Mouse (Mus musculus) hindbrain, embryonic 13.5 days (tissue): Measurements from ENCODE around the gene Camta1. TPM values are rescaled to one million over a fixed set of nuclear protein-coding genes. Genes with fewer than 3 reads are reported as not detected.
A peak's percentile ranks its signal among the peaks of the same experiment; 100 is the strongest.

ENCODE experiments used
- ATAC-seq: fragments of 200-750 bp; cut with Nextera tagmentation; 2 replicates; pipeline ENCODE4 v1.8.0; 2017; ENCODE audit warnings: moderate TSS enrichment; ENCODE audit not compliant: low FRiP score
- H3K27ac ChIP-seq: fragments of 300-500 bp; sonication (generic); 2 replicates; pipeline ENCODE4 v1.5.1; 2015; ENCODE audit warnings: inconsistent platforms, mild to moderate bottlenecking, moderate library complexity
- H3K27me3 ChIP-seq: fragments of 300-500 bp; sonication (generic); 2 replicates; pipeline ENCODE4 v1.6.1; 2015; ENCODE audit warnings: mild to moderate bottlenecking, inconsistent platforms
- H3K36me3 ChIP-seq: fragments of 300-500 bp; sonication (generic); 2 replicates; pipeline ENCODE4 v1.6.1; 2015; ENCODE audit warnings: mild to moderate bottlenecking, inconsistent platforms
- H3K4me1 ChIP-seq: fragments of 300-500 bp; sonication (generic); replicated peaks from 2 replicates; pipeline ENCODE4 v1.6.1; 2015; ENCODE audit warnings: inconsistent platforms
- H3K4me2 ChIP-seq: fragments of 300-500 bp; sonication (generic); 2 replicates; pipeline ENCODE4 v1.6.1; 2015; ENCODE audit warnings: inconsistent platforms, mild to moderate bottlenecking, moderate library complexity
- H3K4me3 ChIP-seq: fragments of 300-500 bp; sonication (generic); 2 replicates; pipeline ENCODE4 v1.5.1; 2015; ENCODE audit warnings: mild to moderate bottlenecking, inconsistent platforms
- H3K9ac ChIP-seq: fragments of 300-500 bp; sonication (generic); 2 replicates; pipeline ENCODE4 v1.6.1; 2015; ENCODE audit warnings: mild to moderate bottlenecking, inconsistent platforms
- H3K9me3 ChIP-seq: fragments of 300-500 bp; sonication (generic); 2 replicates; pipeline ENCODE4 v1.6.1; 2016; ENCODE audit warnings: inconsistent platforms
- WGBS: fragments of 180-500 bp; shearing (Covaris S2); methylation state at CpG from one replicate; pipeline ENCODE4 v1.1.7; 2015; 5-methylcytosine and 5-hydroxymethylcytosine counted together
- polyA plus RNA-seq: library from polyadenylated mRNA; unstranded; fragments of >200 nt; fragmentation: Nextera tagmentation; extraction: Ambion mirVana; gene quantifications from 2 replicates; pipeline ENCODE4 v1.2.1, GENCODE M21; 2015

Camta1 gene
- polyA plus RNA-seq, 1 experiment from 2014 or later, result 159 TPM

- Histone ChIP-seq H3K4me3 (no peak overlapping the region), H3K27me3 (no peaks in the 10 kb centered on the region), H3K27ac (no peak overlapping the region), H3K4me1 (peaks cover 30% of the 10 kb centered on the region), H3K4me2 (no peak overlapping the region), H3K9me3 (no peaks in the 10 kb centered on the region), H3K36me3 (no peaks in the 10 kb centered on the region), H3K9ac (no peak overlapping the region)
- WGBS, result 33% methylated on average over 9 of the region's 9 CpGs
- no peak for ATAC-seq
Measured at GRCm38 (mm10) chr4:151746002-151746606, 115.6 kb downstream of the Camta1 start.

DNA sequence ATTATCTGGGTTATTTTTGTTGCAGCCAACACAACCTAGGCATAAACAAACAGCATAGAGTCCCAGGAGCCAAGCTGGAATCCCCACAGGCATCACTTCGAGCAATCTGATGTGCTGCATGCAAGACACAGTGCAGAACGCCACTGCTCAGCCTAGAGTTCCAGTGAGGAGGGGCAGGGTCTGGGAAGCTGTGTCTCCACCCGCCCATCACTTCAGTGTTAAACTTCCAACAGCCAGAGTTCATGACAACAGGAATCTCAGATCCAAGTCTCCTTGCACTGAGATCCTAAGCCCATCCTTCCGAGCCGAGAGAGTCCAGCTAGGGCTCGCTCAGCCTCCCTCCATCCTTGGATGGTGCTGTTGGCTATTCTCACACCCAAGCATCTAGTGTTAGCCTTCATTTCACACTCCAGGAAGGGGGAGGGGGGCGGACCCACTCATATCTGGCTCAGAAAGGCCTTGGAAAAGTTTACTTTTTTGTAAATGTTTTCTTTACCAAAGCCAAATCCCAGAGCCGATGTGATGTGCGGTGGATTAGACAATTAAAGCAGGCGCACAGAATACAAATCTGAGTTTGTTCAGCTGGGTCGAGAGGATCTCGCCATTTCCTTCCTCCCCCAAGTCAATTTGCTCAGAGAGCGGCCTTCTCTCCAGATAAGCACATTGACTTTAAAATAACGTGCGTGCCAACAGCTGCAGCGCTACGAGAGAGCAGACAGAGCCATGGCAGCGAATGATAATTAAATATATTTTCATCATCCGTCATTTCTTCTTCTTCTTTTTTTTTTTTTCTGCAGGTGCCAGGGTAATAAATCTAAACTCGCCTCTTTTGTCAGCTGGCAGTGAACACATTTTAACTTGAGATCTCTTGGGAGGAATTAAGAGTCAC lies 120.2 kb downstream of the Camta1 start:
- no peaks in the 10 kb centered on the region for H3K36me3 ChIP-seq
- H3K27me3 ChIP-seq, result no peaks in the 10 kb centered on the region
- no peak overlapping the region for H3K4me2 ChIP-seq
- no peak overlapping the region for H3K9ac ChIP-seq
- H3K4me3 ChIP-seq, result no peak overlapping the region
- peak overlapping the region; percentile 56; the same call in 1 of the 2 replicates for H3K27ac ChIP-seq
- WGBS, result 48% methylated on average over 20 of the region's 20 CpGs
- peaks cover 46% of the 10 kb centered on the region for H3K4me1 ChIP-seq
- no peak for ATAC-seq
- no peaks in the 10 kb centered on the region for H3K9me3 ChIP-seq

- Histone ChIP-seq H3K9ac (no peak overlapping the region), H3K9me3 (no peaks in the 10 kb centered on the region), H3K4me2 (no peak overlapping the region), H3K27me3 (no peaks in the 10 kb centered on the region), H3K27ac (peak overlapping the region; percentile 35; the same call in 1 of the 2 replicates), H3K4me1 (peaks cover 42% of the 10 kb centered on the region), H3K4me3 (no peak overlapping the region), H3K36me3 (no peaks in the 10 kb centered on the region)
- 75% methylated on average over 11 of the region's 12 CpGs for WGBS
- ATAC-seq, result no peak
Measured at GRCm38 (mm10) chr4:151739348-151739956, 122.2 kb downstream of the Camta1 start.

- H3K36me3 ChIP-seq, result no peaks in the 10 kb centered on the region
- H3K9me3 ChIP-seq, result no peaks in the 10 kb centered on the region
- no peak for ATAC-seq
- peaks cover 42% of the 10 kb centered on the region for H3K4me1 ChIP-seq
- no peak overlapping the region for H3K4me3 ChIP-seq
- WGBS, result 54% methylated on average over 11 of the region's 11 CpGs
- no peaks in the 10 kb centered on the region for H3K27me3 ChIP-seq
- H3K9ac ChIP-seq, result no peak overlapping the region
- H3K4me2 ChIP-seq, result no peak overlapping the region
- peak overlapping the region; percentile 76 for H3K27ac ChIP-seq
Measured at GRCm38 (mm10) chr4:151738875-151739274, 122.8 kb downstream of the Camta1 start.

- no peaks in the 10 kb centered on the region for H3K9me3 ChIP-seq
- peaks cover 43% of the 10 kb centered on the region for H3K4me1 ChIP-seq
- H3K9ac ChIP-seq, result no peak overlapping the region
- no peak for ATAC-seq
- H3K27me3 ChIP-seq, result no peaks in the 10 kb centered on the region
- H3K36me3 ChIP-seq, result no peaks in the 10 kb centered on the region
- 68% methylated on average over 5 of the region's 5 CpGs for WGBS
- no peak overlapping the region for H3K4me3 ChIP-seq
- no peak overlapping the region for H3K4me2 ChIP-seq
- peak overlapping the region; percentile 76 for H3K27ac ChIP-seq
Measured at GRCm38 (mm10) chr4:151738280-151738679, 123.4 kb downstream of the Camta1 start.

DNA sequence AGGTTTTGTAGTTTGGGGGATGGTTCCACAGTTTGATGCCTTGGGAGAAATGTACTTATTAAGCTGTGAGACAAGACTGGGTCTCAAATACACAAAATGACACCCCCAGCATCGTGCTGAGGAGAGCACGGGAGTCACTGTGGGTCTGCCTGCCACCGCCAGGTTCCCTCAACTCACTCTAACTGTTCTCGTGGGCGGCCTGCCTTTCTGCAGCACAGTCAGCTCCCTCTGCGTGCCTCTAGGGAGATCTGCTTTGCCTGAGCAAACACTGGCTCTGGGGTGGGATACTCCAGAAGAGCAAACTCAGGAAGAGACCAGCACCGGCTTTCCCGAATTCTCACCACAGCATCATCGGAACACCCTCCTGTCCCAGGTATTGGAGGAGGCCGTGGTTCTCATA lies 129.0 kb downstream of the Camta1 start:
- Histone ChIP-seq H3K27ac (no peak overlapping the region), H3K9ac (no peak overlapping the region), H3K36me3 (no peaks in the 10 kb centered on the region), H3K27me3 (no peaks in the 10 kb centered on the region), H3K4me2 (no peak overlapping the region), H3K9me3 (no peaks in the 10 kb centered on the region), H3K4me3 (no peak overlapping the region), H3K4me1 (peaks cover 28% of the 10 kb centered on the region)
- ATAC-seq, result no peak
- WGBS, result 79% methylated on average over 10 of the region's 10 CpGs

- Histone ChIP-seq H3K4me3 (no peak overlapping the region), H3K4me1 (peaks cover 39% of the 10 kb centered on the region), H3K9ac (0 out of 2 replicates have a peak overlapping the region, but pooled peaks have one; percentile 13), H3K36me3 (no peaks in the 10 kb centered on the region), H3K4me2 (no peak overlapping the region), H3K27me3 (no peaks in the 10 kb centered on the region), H3K9me3 (no peaks in the 10 kb centered on the region), H3K27ac (no peak overlapping the region)
- no peak for ATAC-seq
- WGBS, result 83% methylated on average over 4 of the region's 4 CpGs
Measured at GRCm38 (mm10) chr4:151730037-151730759, 131.5 kb downstream of the Camta1 start.

DNA sequence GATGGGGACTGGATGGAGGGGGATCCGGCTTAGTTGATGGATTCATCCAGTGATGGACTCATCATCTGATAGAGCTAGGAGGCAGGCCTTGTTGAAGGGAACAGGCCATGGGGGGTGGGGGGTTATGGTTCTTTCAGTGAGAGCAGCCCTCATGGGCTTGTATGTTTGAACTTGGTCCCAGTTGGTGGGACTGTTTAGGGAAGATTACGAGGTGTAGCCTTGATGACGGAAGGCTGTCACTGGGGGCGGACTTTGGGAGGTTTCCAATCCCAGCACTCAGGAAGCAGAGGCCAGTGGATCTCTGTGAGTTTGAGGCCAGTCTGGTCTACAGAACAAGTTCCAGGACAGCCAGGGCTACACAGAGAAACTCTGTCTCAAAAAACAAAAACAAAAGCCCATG lies 132.6 kb downstream of the Camta1 start:
- 79% methylated on average over 4 of the region's 4 CpGs for WGBS

DNA sequence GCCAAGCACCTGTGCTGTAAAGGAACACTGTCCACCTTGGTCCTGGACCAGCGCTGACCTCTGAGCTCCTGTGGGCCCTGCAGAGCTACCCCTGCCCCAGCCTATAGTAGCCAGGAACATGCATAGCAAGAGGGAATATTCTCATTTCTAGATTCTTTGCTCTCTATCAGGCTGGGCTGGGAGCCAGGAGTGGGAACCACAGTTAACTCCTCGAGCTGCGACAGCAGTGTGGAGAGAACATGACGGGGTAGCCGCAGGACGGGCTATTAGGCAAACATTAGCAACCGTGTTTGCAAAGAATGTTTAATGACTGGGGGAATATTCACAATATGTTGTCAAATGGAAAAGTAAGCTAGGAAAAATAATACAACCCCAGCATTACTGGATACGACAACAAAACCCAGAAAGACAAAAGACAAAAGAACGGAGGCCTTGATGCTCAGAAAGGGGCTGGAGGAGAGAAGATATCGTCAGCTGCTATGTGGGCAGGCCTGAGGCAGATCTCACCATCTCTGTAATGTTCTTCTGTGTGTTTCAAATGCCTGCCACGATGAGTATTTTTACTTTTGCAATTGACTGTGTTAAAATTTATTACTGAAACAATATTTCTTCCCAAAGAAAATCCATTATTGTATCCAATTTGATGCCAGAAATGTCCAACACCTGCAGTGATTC lies 133.1 kb downstream of the Camta1 start:
- Histone ChIP-seq H3K9me3 (no peaks in the 10 kb centered on the region), H3K4me3 (no peak overlapping the region), H3K36me3 (no peaks in the 10 kb centered on the region), H3K9ac (no peak overlapping the region), H3K27me3 (no peaks in the 10 kb centered on the region), H3K27ac (peak overlapping the region; percentile 61), H3K4me1 (peaks cover 40% of the 10 kb centered on the region), H3K4me2 (no peak overlapping the region)
- ATAC-seq, result no peak
- 65% methylated on average over 11 of the region's 11 CpGs for WGBS

More for the DNA sequence above, 132.6 kb downstream of the Camta1 start:
- no peak overlapping the region for H3K4me2 ChIP-seq
- H3K4me1 ChIP-seq, result peaks cover 40% of the 10 kb centered on the region
- H3K4me3 ChIP-seq, result no peak overlapping the region
- H3K9me3 ChIP-seq, result no peaks in the 10 kb centered on the region
- no peak overlapping the region for H3K9ac ChIP-seq
- H3K27me3 ChIP-seq, result no peaks in the 10 kb centered on the region
- peak overlapping the region; percentile 61; the same call in 1 of the 2 replicates for H3K27ac ChIP-seq
- H3K36me3 ChIP-seq, result no peaks in the 10 kb centered on the region
- ATAC-seq, result no peak

DNA sequence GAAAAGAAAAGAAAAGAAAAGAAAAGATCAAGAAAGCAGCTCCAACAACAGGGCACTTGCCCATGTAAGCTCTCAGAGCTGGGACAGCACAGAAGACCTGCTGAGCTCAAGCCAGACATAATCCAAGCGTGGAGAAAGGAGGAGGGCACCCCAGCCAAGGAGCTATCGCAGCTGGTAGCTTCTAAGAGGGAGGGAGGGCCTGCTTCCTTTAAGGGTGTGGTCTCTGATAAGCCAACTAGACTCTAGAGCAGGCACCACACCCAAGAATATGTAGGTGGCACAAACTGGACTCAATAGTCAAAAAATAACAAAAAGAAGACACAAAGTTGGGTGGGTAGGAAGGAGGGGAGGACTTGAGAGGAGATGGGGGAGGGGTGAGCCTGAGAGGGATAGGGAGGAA lies 135.3 kb downstream of the Camta1 start:
- no peak overlapping the region for H3K27ac ChIP-seq
- H3K4me1 ChIP-seq, result peaks cover 27% of the 10 kb centered on the region
- H3K27me3 ChIP-seq, result no peaks in the 10 kb centered on the region
- no peaks in the 10 kb centered on the region for H3K36me3 ChIP-seq
- no peaks in the 10 kb centered on the region for H3K9me3 ChIP-seq
- H3K9ac ChIP-seq, result no peak overlapping the region
- WGBS, result 61% methylated on average over 2 of the region's 2 CpGs
- ATAC-seq, result no peak
- H3K4me3 ChIP-seq, result no peak overlapping the region
- no peak overlapping the region for H3K4me2 ChIP-seq

GRCm38 (mm10) chr4:151724897-151725296 lies 136.8 kb downstream of the Camta1 start:
- no peaks in the 10 kb centered on the region for H3K27me3 ChIP-seq
- H3K27ac ChIP-seq, result 0 out of 2 replicates have a peak overlapping the region, but pooled peaks have one; percentile 62
- no peaks in the 10 kb centered on the region for H3K36me3 ChIP-seq
- H3K4me2 ChIP-seq, result no peak overlapping the region
- no peaks in the 10 kb centered on the region for H3K9me3 ChIP-seq
- H3K4me1 ChIP-seq, result peaks cover 40% of the 10 kb centered on the region
- H3K9ac ChIP-seq, result no peak overlapping the region
- H3K4me3 ChIP-seq, result no peak overlapping the region
- ATAC-seq, result no peak
